Mouse (Mus musculus) lung, postnatal 0 days (tissue): ENCODE measurements at regions not wholly inside any gene's neighbourhood (a gene's known extent, or its start where the extent isn't known, plus 50 kb on each side); places are given as distances from the start of the nearest gene placed in this dataset.

ENCODE experiments used
- ATAC-seq: fragments of 200-750 bp; cut with Nextera tagmentation; 2 replicates; pipeline ENCODE4 v1.8.0; 2017; ENCODE audit warnings: moderate library complexity
- DNase-seq: peaks from one replicate; pipeline ENCODE4 v3.0.0-alpha.2; 2016; ENCODE audit warnings: low spot score
- H3K27ac ChIP-seq: fragments of 300-500 bp; sonication (generic); 2 replicates; pipeline ENCODE4 v1.5.1; 2014; ENCODE audit warnings: antibody characterized with exemption, mild to moderate bottlenecking, low read length, mixed read lengths
- H3K27me3 ChIP-seq: fragments of 300-500 bp; sonication (generic); replicated peaks from 2 replicates; pipeline ENCODE4 v1.6.1; 2014; ENCODE audit warnings: low read length, mixed read lengths; ENCODE audit not compliant: insufficient read depth
- H3K36me3 ChIP-seq: fragments of 300-500 bp; sonication (generic); 2 replicates; pipeline ENCODE4 v1.6.1; 2014; ENCODE audit warnings: low read length, mixed read lengths; ENCODE audit not compliant: insufficient read depth
- H3K4me1 ChIP-seq: fragments of 300-500 bp; sonication (generic); 2 replicates; pipeline ENCODE4 v1.6.1; 2014; ENCODE audit warnings: antibody characterized with exemption, low read depth, low read length, mixed read lengths; ENCODE audit not compliant: insufficient read depth
- H3K4me2 ChIP-seq: fragments of 300-500 bp; sonication (generic); replicated peaks from 2 replicates; pipeline ENCODE4 v1.6.1; 2014; ENCODE audit warnings: low read depth, mild to moderate bottlenecking, low read length, moderate library complexity, mixed read lengths
- H3K4me3 ChIP-seq: fragments of 300-500 bp; sonication (generic); 2 replicates; pipeline ENCODE4 v1.5.1; 2014; ENCODE audit warnings: low read depth, low read length
- H3K9ac ChIP-seq: fragments of 300-500 bp; sonication (generic); replicated peaks from 2 replicates; pipeline ENCODE4 v1.6.1; 2014; ENCODE audit warnings: low read depth, mild to moderate bottlenecking
- H3K9me3 ChIP-seq: fragments of 300-500 bp; sonication (generic); 2 replicates; pipeline ENCODE4 v1.6.1; 2016; ENCODE audit warnings: low read length, mixed read lengths
- CTCF ChIP-seq: IDR thresholded peaks from 2 replicates; pipeline ENCODE4 v1.5.1; 2016; ENCODE audit warnings: antibody characterized with exemption, mild to moderate bottlenecking
- EP300 ChIP-seq: IDR thresholded peaks from 2 replicates; pipeline ENCODE4 v1.6.1; 2016; ENCODE audit warnings: antibody characterized with exemption, mild to moderate bottlenecking, control low read depth
- WGBS: fragments of 180-500 bp; shearing (Covaris S2); extraction: QIAGEN DNeasy Blood & Tissue Kit; methylation state at CpG from one replicate; pipeline ENCODE4 v1.1.7; 2014; 5-methylcytosine and 5-hydroxymethylcytosine counted together

DNA sequence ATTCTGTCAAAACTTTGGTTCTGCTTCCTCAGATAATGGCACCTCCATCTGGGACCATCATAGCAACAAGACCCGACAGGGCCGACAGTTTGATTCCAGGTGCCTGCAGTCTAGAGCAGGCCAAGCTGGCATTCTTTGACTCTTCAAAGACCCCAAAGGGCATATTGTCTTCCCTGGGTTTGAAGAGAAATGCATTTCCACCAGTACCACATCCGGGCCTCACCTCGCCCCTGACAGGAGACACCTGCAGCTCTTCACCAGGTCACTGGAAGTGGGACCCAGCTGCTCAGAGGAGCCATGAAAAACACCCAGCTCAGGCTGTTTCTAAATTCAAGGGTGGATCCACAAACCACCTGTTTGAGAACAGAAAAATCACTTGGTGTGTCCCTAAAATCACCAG lies 222.2 kb downstream of the Emx2 start:
- H3K4me1 ChIP-seq, result no peaks in the 10 kb centered on the region
- no peak for ATAC-seq
- H3K9ac ChIP-seq, result no peak overlapping the region
- no peak overlapping the region for H3K4me3 ChIP-seq
- DNase-seq, result no peak
- no peak for TF ChIP-seq EP300
- TF ChIP-seq CTCF, result no peak
- no peak overlapping the region for H3K4me2 ChIP-seq
- H3K36me3 ChIP-seq, result no peaks in the 10 kb centered on the region
- no peak overlapping the region for H3K27ac ChIP-seq
- no peaks in the 10 kb centered on the region for H3K27me3 ChIP-seq
- 86% methylated on average over 4 of the region's 4 CpGs for WGBS
- no peaks in the 10 kb centered on the region for H3K9me3 ChIP-seq

DNA sequence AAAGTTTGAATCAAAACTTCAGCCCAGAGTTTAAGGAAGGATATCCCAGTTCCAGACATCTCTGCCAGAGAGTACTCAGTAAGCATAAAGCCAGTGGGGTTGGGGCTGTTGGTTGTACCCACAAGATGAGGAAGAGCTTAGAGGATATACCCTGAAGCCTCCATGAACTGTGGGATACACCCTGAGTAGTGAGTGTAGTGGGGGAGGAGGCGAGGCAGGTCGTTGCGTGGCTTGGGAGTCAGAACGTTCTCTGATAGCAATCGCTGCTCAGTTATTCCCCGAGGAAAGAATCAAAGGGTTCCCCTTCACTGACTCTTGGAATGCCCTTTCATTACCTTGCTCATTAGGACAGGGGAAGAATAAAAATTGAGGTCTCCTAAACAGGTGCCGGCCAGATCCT lies 226.1 kb downstream of the Emx2 start:
- Histone ChIP-seq H3K27me3 (no peaks in the 10 kb centered on the region), H3K36me3 (no peaks in the 10 kb centered on the region), H3K27ac (no peak overlapping the region), H3K4me3 (no peak overlapping the region), H3K9me3 (no peaks in the 10 kb centered on the region), H3K9ac (no peak overlapping the region), H3K4me2 (no peak overlapping the region), H3K4me1 (no peaks in the 10 kb centered on the region)
- ATAC-seq (no peak), DNase-seq (no peak)
- 82% methylated on average over 7 of the region's 7 CpGs for WGBS
- TF ChIP-seq CTCF (no peak), EP300 (no peak)

DNA sequence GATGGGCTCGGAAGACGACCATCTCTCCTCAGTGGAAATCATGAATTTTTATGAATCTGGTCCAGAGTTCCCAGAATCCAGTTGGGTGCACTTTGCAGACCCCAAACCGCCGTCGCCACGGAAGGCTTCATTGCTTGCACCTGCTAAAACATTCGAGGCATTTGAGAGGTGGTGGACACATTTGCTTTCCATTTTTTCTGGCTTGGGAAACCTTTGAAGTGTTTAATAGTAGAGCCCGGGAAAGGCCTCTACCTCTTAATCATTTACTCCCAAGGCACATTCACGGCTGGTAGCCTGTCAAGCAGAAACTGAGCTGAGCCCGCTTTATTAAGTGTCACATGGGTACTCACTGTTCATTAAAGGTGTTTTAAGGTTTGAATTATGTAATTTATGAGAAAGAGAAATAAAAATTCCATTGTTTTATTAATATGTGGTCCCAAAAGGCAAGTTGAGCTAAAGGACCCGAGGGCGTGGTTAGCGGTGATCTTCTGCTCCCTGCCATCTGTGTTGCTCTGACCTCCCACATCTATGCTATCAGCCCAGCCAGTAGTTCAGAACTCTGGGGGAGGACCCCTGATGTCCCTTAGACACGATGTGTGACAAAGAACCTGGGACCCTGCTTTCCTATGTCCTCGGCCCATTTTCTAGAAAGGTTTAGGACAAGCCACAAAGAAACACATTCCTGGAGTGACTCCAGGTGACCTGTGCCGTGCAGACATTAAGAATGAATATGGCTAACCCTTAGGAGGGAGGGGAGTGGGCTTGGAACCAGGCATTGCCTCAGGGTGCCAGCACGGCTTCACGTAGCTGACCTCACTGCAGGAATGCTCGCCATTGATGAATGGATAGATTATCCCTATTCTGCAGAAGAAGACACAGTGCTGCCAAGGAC lies 227.9 kb downstream of the Emx2 start:
- H3K4me1 ChIP-seq, result no peaks in the 10 kb centered on the region
- WGBS, result 65% methylated on average over 19 of the region's 19 CpGs
- no peak overlapping the region for H3K9ac ChIP-seq
- no peaks in the 10 kb centered on the region for H3K36me3 ChIP-seq
- H3K27ac ChIP-seq, result no peak overlapping the region
- no peak for ATAC-seq
- DNase-seq, result no peak
- H3K4me2 ChIP-seq, result no peak overlapping the region
- H3K9me3 ChIP-seq, result no peaks in the 10 kb centered on the region
- H3K4me3 ChIP-seq, result no peak overlapping the region
- no peak for TF ChIP-seq EP300
- TF ChIP-seq CTCF, result no peak
- no peaks in the 10 kb centered on the region for H3K27me3 ChIP-seq

DNA sequence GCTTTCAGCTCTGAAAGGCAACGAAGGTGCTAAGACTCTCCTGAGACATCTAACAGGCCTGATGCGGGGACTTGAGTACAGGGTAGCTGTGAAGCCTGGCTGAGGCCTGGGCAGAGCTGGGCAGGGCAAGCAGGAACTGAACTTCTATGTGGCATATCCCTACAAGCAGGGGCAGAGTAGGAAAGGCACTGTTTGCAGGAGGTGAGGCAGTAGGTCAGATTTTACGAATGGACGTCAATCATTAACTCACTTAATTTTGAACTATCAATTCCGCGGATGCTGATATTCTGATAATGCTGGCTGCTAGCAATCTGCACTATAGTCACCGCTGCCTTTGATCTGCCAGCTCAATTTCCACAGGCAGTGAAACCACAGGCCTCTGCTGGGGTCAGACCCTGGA lies 229.0 kb downstream of the Emx2 start:
- no peak overlapping the region for H3K4me2 ChIP-seq
- H3K27ac ChIP-seq, result no peak overlapping the region
- no peaks in the 10 kb centered on the region for H3K36me3 ChIP-seq
- H3K4me3 ChIP-seq, result no peak overlapping the region
- 69% methylated on average over 7 of the region's 7 CpGs for WGBS
- ATAC-seq, result no peak
- DNase-seq, result no peak
- H3K9me3 ChIP-seq, result no peaks in the 10 kb centered on the region
- no peaks in the 10 kb centered on the region for H3K27me3 ChIP-seq
- H3K4me1 ChIP-seq, result no peaks in the 10 kb centered on the region
- no peak overlapping the region for H3K9ac ChIP-seq
- no peak for TF ChIP-seq CTCF
- TF ChIP-seq EP300, result no peak

DNA sequence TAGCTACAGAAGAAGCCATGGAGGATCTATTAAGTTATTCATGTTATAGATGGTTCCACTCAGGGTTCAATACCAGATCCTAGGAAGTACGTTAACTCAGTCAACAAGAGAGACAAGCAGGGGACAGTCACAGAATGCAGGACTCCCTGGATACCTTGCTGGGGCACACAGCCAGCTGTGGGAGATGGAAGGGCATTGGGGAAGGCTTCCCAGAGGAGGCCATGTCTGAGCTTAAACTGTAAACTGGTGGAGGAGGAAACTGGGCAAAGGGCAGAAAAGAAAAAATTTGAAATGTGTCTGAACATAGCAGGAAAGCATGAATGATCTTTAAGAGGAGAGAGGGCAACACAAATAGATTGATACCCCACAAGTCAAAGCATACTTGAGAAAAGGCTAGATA lies 229.5 kb downstream of the Emx2 start:
- Histone ChIP-seq H3K9me3 (no peaks in the 10 kb centered on the region), H3K4me1 (no peaks in the 10 kb centered on the region), H3K9ac (no peak overlapping the region), H3K36me3 (no peaks in the 10 kb centered on the region), H3K4me2 (no peak overlapping the region), H3K27ac (no peak overlapping the region), H3K27me3 (no peaks in the 10 kb centered on the region), H3K4me3 (no peak overlapping the region)
- DNase-seq, result no peak
- no peak for ATAC-seq
- 71% methylated on average over 1 of the region's 1 CpGs for WGBS
- no peak for TF ChIP-seq CTCF
- no peak for TF ChIP-seq EP300

DNA sequence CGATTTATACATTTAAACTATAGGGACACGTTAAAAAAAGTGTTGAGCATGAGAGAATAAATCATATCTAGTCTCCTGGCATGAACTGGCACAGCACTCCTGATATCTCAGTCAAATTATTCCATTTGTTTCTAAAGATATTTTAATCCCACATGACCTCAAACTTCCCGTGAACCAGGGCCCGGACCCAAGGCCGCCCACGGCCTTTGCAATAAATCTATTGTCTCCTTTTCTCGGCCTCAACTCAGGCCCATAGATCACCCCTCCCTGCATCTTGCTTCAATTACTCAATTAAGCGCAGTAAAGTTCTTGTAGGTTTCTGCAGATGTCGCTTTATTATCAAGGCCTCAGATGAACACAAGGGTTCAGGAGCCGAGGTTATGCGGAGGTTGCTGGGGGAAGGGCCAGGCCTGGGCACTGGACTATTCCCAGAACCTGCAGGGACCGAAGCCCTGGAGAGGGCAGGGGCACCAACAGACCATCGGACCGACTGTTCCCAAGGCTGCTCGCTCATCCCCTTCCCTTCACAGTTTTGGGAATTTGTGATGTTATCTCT lies 233.4 kb downstream of the Emx2 start:
- 77% methylated on average over 15 of the region's 15 CpGs for whole genome bisulfite sequencing
- DNase-seq (no peak), ATAC-seq (no peak)
- no peaks in the 10 kb centered on the region for H3K9me3 ChIP-seq
- H3K36me3 ChIP-seq, result no peaks in the 10 kb centered on the region
- no peaks in the 10 kb centered on the region for H3K27me3 ChIP-seq
- H3K9ac ChIP-seq, result no peak overlapping the region
- no peak overlapping the region for H3K27ac ChIP-seq
- no peak for TF ChIP-seq EP300
- TF ChIP-seq CTCF, result no peak
- no peaks in the 10 kb centered on the region for H3K4me1 ChIP-seq
- no peak overlapping the region for H3K4me2 ChIP-seq
- no peak overlapping the region for H3K4me3 ChIP-seq
